Mouse (Mus musculus): ENCODE results near the gene Nudt5. TPM values are rescaled to one million over a fixed set of nuclear protein-coding genes. Genes with fewer than 3 reads are reported as not detected.

The Nudt5 gene
- polyA plus RNA-seq, 1 experiment from 2014 or later: 82.2 TPM

GRCm38 (mm10) chr2:5894843-5895570, 50.2 kb downstream of the Nudt5 start, which contains the start of gene Sec61a2:
Gene Sec61a2, minus strand, starts transcription at chr2:5895432.
- ATAC-seq (ENCODE audit: insufficient read depth, low FRiP score, low TSS enrichment) (peak; percentile 100), DNase-seq (ENCODE audit: low spot score) (peak; percentile 99)
- H3K4me1 ChIP-seq (ENCODE audit: control insufficient read depth, insufficient read depth, low read length): 0 out of 2 replicates have a peak, but pooled peaks cover 6% of the 10 kb centered on the region
- peak within 1 kb of the TSS; percentile 79 for H3K9ac ChIP-seq (ENCODE audit: low read length)
- H3K27ac ChIP-seq (ENCODE audit: low read depth, low read length): peak within 1 kb of the TSS; percentile 67
- H3K4me3 ChIP-seq (ENCODE audit: low read depth, low read length): peak within 1 kb of the TSS; percentile 72
- H3K36me3 ChIP-seq (ENCODE audit: control insufficient read depth, insufficient read depth, low read length): no peaks in the 10 kb centered on the region
- H3K27me3 ChIP-seq (ENCODE audit: control insufficient read depth, insufficient read depth, low read length): no peaks in the 10 kb centered on the region
- H3K9me3 ChIP-seq (ENCODE audit: control insufficient read depth, low read length): no peaks in the 10 kb centered on the region
- WGBS: under 1% methylated on average over 60 of the region's 62 CpGs
- H3K4me2 ChIP-seq (ENCODE audit: low read depth): peak within 1 kb of the TSS; percentile 58

- Histone ChIP-seq H3K27me3 (ENCODE audit: control insufficient read depth, insufficient read depth, low read length) (no peaks in the 10 kb centered on the region), H3K27ac (ENCODE audit: low read depth, low read length) (no peak overlapping the region), H3K4me1 (ENCODE audit: control insufficient read depth, insufficient read depth, low read length) (no peaks in the 10 kb centered on the region), H3K9ac (ENCODE audit: low read length) (no peak overlapping the region), H3K4me2 (ENCODE audit: low read depth) (no peak overlapping the region), H3K9me3 (ENCODE audit: control insufficient read depth, low read length) (no peaks in the 10 kb centered on the region), H3K4me3 (ENCODE audit: low read depth, low read length) (no peak overlapping the region), H3K36me3 (ENCODE audit: control insufficient read depth, insufficient read depth, low read length) (no peaks in the 10 kb centered on the region; the same call in 1 of the 2 replicates)
- 61% methylated on average over 5 of the region's 5 CpGs for WGBS
- ATAC-seq (ENCODE audit: insufficient read depth, low FRiP score, low TSS enrichment): no peak
- no peak for DNase-seq (ENCODE audit: low spot score)
Measured at GRCm38 (mm10) chr2:5900145-5900544, 55.3 kb downstream of the Nudt5 start.

DNA sequence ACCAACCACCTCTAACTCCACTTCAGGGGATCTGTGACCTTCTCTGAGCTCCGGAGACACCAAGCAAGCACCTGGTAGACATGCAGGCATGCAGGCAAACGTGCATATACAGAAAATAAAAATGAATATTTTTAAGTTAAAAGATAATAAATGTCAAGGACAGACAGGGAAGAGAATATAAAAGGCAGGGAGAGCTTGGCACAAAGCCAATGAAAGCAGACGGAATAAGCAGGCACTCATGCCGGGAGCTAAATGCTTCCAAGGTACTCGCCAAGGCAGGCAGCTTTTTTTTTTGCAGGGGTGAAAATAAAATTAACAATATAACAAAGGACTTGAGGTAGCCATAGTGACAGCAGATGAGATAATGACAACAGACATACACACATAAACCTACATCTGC, 61.3 kb downstream of the Nudt5 start:
- Histone ChIP-seq H3K4me2 (ENCODE audit: low read depth) (no peak overlapping the region), H3K4me3 (ENCODE audit: low read depth, low read length) (no peak overlapping the region), H3K9ac (ENCODE audit: low read length) (no peak overlapping the region), H3K36me3 (ENCODE audit: control insufficient read depth, insufficient read depth, low read length) (no peaks in the 10 kb centered on the region; the same call in 1 of the 2 replicates), H3K27ac (ENCODE audit: low read depth, low read length) (no peak overlapping the region), H3K4me1 (ENCODE audit: control insufficient read depth, insufficient read depth, low read length) (no peaks in the 10 kb centered on the region), H3K9me3 (ENCODE audit: control insufficient read depth, low read length) (no peaks in the 10 kb centered on the region), H3K27me3 (ENCODE audit: control insufficient read depth, insufficient read depth, low read length) (no peaks in the 10 kb centered on the region)
- no peak for DNase-seq (ENCODE audit: low spot score)
- no peak for ATAC-seq (ENCODE audit: insufficient read depth, low FRiP score, low TSS enrichment)
- 68% methylated on average over 5 of the region's 5 CpGs for WGBS

GRCm38 (mm10) chr2:5906625-5907024, 61.8 kb downstream of the Nudt5 start:
- WGBS: 52% methylated on average over 3 of the region's 3 CpGs

GRCm38 (mm10) chr2:5911282-5911965, 66.6 kb downstream of the Nudt5 start:
- ATAC-seq (ENCODE audit: insufficient read depth, low FRiP score, low TSS enrichment) (no peak), DNase-seq (ENCODE audit: low spot score) (no peak)
- H3K27ac ChIP-seq (ENCODE audit: low read depth, low read length): no peak overlapping the region
- no peak overlapping the region for H3K9ac ChIP-seq (ENCODE audit: low read length)
- no peaks in the 10 kb centered on the region for H3K9me3 ChIP-seq (ENCODE audit: control insufficient read depth, low read length)
- H3K36me3 ChIP-seq (ENCODE audit: control insufficient read depth, insufficient read depth, low read length): 0 out of 2 replicates have a peak, but pooled peaks cover 2% of the 10 kb centered on the region
- no peaks in the 10 kb centered on the region for H3K4me1 ChIP-seq (ENCODE audit: control insufficient read depth, insufficient read depth, low read length)
- no peak overlapping the region for H3K4me2 ChIP-seq (ENCODE audit: low read depth)
- 80% methylated on average over 16 of the region's 16 CpGs for WGBS
- no peak overlapping the region for H3K4me3 ChIP-seq (ENCODE audit: low read depth, low read length)
- H3K27me3 ChIP-seq (ENCODE audit: control insufficient read depth, insufficient read depth, low read length): no peaks in the 10 kb centered on the region

More at GRCm38 (mm10) chr2:5906625-5907024, 61.8 kb downstream of the Nudt5 start:
- no peaks in the 10 kb centered on the region for H3K4me1 ChIP-seq (ENCODE audit: control insufficient read depth, insufficient read depth, low read length)
- no peak overlapping the region for H3K4me2 ChIP-seq (ENCODE audit: low read depth)
- H3K27me3 ChIP-seq (ENCODE audit: control insufficient read depth, insufficient read depth, low read length): no peaks in the 10 kb centered on the region
- H3K27ac ChIP-seq (ENCODE audit: low read depth, low read length): no peak overlapping the region
- H3K36me3 ChIP-seq (ENCODE audit: control insufficient read depth, insufficient read depth, low read length): no peaks in the 10 kb centered on the region; the same call in 1 of the 2 replicates
- H3K9ac ChIP-seq (ENCODE audit: low read length): no peak overlapping the region
- ATAC-seq (ENCODE audit: insufficient read depth, low FRiP score, low TSS enrichment) (no peak), DNase-seq (ENCODE audit: low spot score) (peak; percentile 30)
- H3K9me3 ChIP-seq (ENCODE audit: control insufficient read depth, low read length): no peaks in the 10 kb centered on the region
- H3K4me3 ChIP-seq (ENCODE audit: low read depth, low read length): no peak overlapping the region

Other genes with a start within 250 kb of the Nudt5 start
- 0.91 and 2.1 TPM in 2 replicates for gene Camk1d, start 130.5 kb upstream of the Nudt5 start, polyA plus RNA-seq (2014; fragmentation: Nextera tagmentation; extraction: Ambion mirVana)
- gene Cdc123, start 145 bp downstream of the Nudt5 start, polyA plus RNA-seq (2014; fragmentation: Nextera tagmentation; extraction: Ambion mirVana): 332 and 337 TPM in 2 replicates
- gene Gm13199, start 17.9 kb downstream of the Nudt5 start, polyA plus RNA-seq (2014; fragmentation: Nextera tagmentation; extraction: Ambion mirVana): 1.5 and 2.7 TPM in 2 replicates
- 83.5 and 84.1 TPM in 2 replicates for gene Sec61a2, start 50.4 kb downstream of the Nudt5 start, polyA plus RNA-seq (2014; fragmentation: Nextera tagmentation; extraction: Ambion mirVana)
- 2.8 and 3.8 TPM in 2 replicates for gene Dhtkd1, start 97.8 kb downstream of the Nudt5 start, polyA plus RNA-seq (2014; fragmentation: Nextera tagmentation; extraction: Ambion mirVana)
- 11.9 and 12.3 TPM in 2 replicates for gene Upf2, start 106.5 kb downstream of the Nudt5 start, polyA plus RNA-seq (2014; fragmentation: Nextera tagmentation; extraction: Ambion mirVana)